Comparison of ENCODE assay signal across 9 mouse cellular contexts in genomic region chr5:73012884-73013610, GRCm38 (mm10). TPM values are rescaled to one million over a fixed set of nuclear protein-coding genes. Genes with fewer than 3 reads are reported as not detected.
DNase-seq lines count a peak whose midpoint lies in the region; ATAC-seq and TF ChIP-seq lines count a peak whose summit lies in the region.
"Not testable (repeated sequence)": the region's sequence is repeated elsewhere in the genome, so short reads cannot be mapped to it uniquely, and the experiment has no call there.
"Had no signal": no experiment of that assay in that cellular context is flagged by ENCODE, and none has a peak within 500 bp of the region (broad histone marks: within the 10 kb centered on the region; RNA-seq: fewer than 3 reads in every experiment).

No protein-coding gene starts in this region.

- not testable (repeated sequence) for TF ChIP-seq CTCF in ES-Bruce4 (IDR thresholded peaks at IDR 0.05; ENCODE audit: low read depth, low read length)

- 0 out of 2 replicates have a peak overlapping the region, but pooled peaks have one; percentile 17 for H3K9ac ChIP-seq in ES-Bruce4 (ENCODE audit: low read depth, poor library complexity, severe bottlenecking)
- not testable (repeated sequence) for H3K9ac ChIP-seq in embryonic facial prominence, embryonic 15.5 days; hindbrain, embryonic 11.5 days (ENCODE audit: low read depth, low read length); kidney, embryonic 14.5 days (ENCODE audit: low read depth, low read length); liver, embryonic 12.5 days; midbrain, embryonic 11.5 days (ENCODE audit: low read length); neural tube, embryonic 15.5 days (replicated peaks)

- 21% methylated on average over 27 of the region's 27 CpGs for WGBS in embryonic facial prominence, embryonic 15.5 days
- WGBS in hindbrain, embryonic 11.5 days, result 20% methylated on average over 24 of the region's 27 CpGs
- WGBS in kidney, embryonic 14.5 days, result 24% methylated on average over 22 of the region's 27 CpGs
- WGBS in liver, embryonic 12.5 days (ENCODE audit: insufficient replicate concordance), result 22% methylated on average over 23 of the region's 27 CpGs
- 31% methylated on average over 18 of the region's 27 CpGs for WGBS in midbrain, embryonic 11.5 days
- 23% methylated on average over 22 of the region's 27 CpGs for WGBS in neural tube, embryonic 15.5 days

- peak; percentile 80 for DNase-seq in heart, adult 11 months
- peak; percentile 40 for DNase-seq in hindbrain, embryonic 11.5 days (ENCODE audit: low spot score)
- DNase-seq in midbrain, embryonic 11.5 days (ENCODE audit: low spot score, missing footprints), result peak; percentile 88

- peak overlapping the region; percentile 30; the same call in 1 of the 2 replicates for H3K4me3 ChIP-seq in ES-Bruce4 (ENCODE audit: low read depth, low read length)
- peak overlapping the region; percentile 42 for H3K4me3 ChIP-seq in embryonic facial prominence, embryonic 15.5 days (replicated peaks)
- peak overlapping the region; percentile 34; the same call in 1 of the 2 replicates for H3K4me3 ChIP-seq in hindbrain, embryonic 11.5 days (ENCODE audit: low read depth, low read length)
- peak overlapping the region; percentile 23 for H3K4me3 ChIP-seq in kidney, embryonic 14.5 days (ENCODE audit: low read length)
- not testable (repeated sequence) for H3K4me3 ChIP-seq in liver, embryonic 12.5 days; midbrain, embryonic 11.5 days (ENCODE audit: low read depth, low read length)
- peak overlapping the region; percentile 32 for H3K4me3 ChIP-seq in neural tube, embryonic 15.5 days (replicated peaks)

- H3K36me3 ChIP-seq in ES-Bruce4 (ENCODE audit: control insufficient read depth, insufficient read depth, low read length, poor library complexity, severe bottlenecking); embryonic facial prominence, embryonic 15.5 days; hindbrain, embryonic 11.5 days (ENCODE audit: control insufficient read depth, insufficient read depth, low read length); kidney, embryonic 14.5 days (ENCODE audit: control insufficient read depth, insufficient read depth, low read length); liver, embryonic 12.5 days; midbrain, embryonic 11.5 days (ENCODE audit: control insufficient read depth, insufficient read depth, low read length); neural tube, embryonic 15.5 days: not testable (repeated sequence)

- not testable (repeated sequence) for ATAC-seq in embryonic facial prominence, embryonic 15.5 days (ENCODE audit: insufficient number of reproducible peaks, low FRiP score, low TSS enrichment, low read depth)
- ATAC-seq in hindbrain, embryonic 11.5 days (ENCODE audit: low FRiP score), result peak; percentile 75
- ATAC-seq in kidney, embryonic 14.5 days (ENCODE audit: low FRiP score, low TSS enrichment), result peak; percentile 54
- 0 out of 2 replicates have a peak, but pooled peaks have one; percentile 21 for ATAC-seq in liver, embryonic 12.5 days
- ATAC-seq in midbrain, embryonic 11.5 days (ENCODE audit: low FRiP score), result peak; percentile 73
- peak; percentile 30 for ATAC-seq in neural tube, embryonic 15.5 days (ENCODE audit: low FRiP score)

- TF ChIP-seq POLR2A in ES-Bruce4 (IDR thresholded peaks at IDR 0.05; ENCODE audit: insufficient read depth, low read length), result not testable (repeated sequence)

- H3K4me1 ChIP-seq in ES-Bruce4 (ENCODE audit: control insufficient read depth, insufficient read depth, low read length); embryonic facial prominence, embryonic 15.5 days; hindbrain, embryonic 11.5 days (replicated peaks; ENCODE audit: control insufficient read depth, insufficient read depth, low read length); kidney, embryonic 14.5 days (ENCODE audit: control insufficient read depth, insufficient read depth, low read length); liver, embryonic 12.5 days; midbrain, embryonic 11.5 days (ENCODE audit: control insufficient read depth, insufficient read depth, low read length); neural tube, embryonic 15.5 days: not testable (repeated sequence)

- not testable (repeated sequence) for H3K9me3 ChIP-seq in ES-Bruce4 (replicated peaks; ENCODE audit: control insufficient read depth, insufficient read depth, low read length, poor library complexity, severe bottlenecking); embryonic facial prominence, embryonic 15.5 days (replicated peaks); hindbrain, embryonic 11.5 days (ENCODE audit: control insufficient read depth, low read length); kidney, embryonic 14.5 days (ENCODE audit: control insufficient read depth, low read length); liver, embryonic 12.5 days (replicated peaks); midbrain, embryonic 11.5 days (ENCODE audit: control insufficient read depth, low read length); neural tube, embryonic 15.5 days (replicated peaks)

- not testable (repeated sequence) for TF ChIP-seq EP300 in ES-Bruce4 (IDR thresholded peaks at IDR 0.05; ENCODE audit: insufficient read depth, low read depth, low read length)

- H3K27me3 ChIP-seq in ES-Bruce4 (ENCODE audit: control insufficient read depth, insufficient read depth, low read length, poor library complexity, severe bottlenecking); hindbrain, embryonic 11.5 days (ENCODE audit: control insufficient read depth, insufficient read depth, low read length); midbrain, embryonic 11.5 days (ENCODE audit: control insufficient read depth, insufficient read depth, low read length); neural tube, embryonic 15.5 days (replicated peaks): not testable (repeated sequence)
- peaks cover 29% of the 10 kb centered on the region for H3K27me3 ChIP-seq in embryonic facial prominence, embryonic 15.5 days
- peaks cover 14% of the 10 kb centered on the region for H3K27me3 ChIP-seq in kidney, embryonic 14.5 days (ENCODE audit: control insufficient read depth, insufficient read depth, low read length)
- peaks cover 69% of the 10 kb centered on the region for H3K27me3 ChIP-seq in liver, embryonic 12.5 days (replicated peaks)

- H3K27ac ChIP-seq in ES-Bruce4 (ENCODE audit: insufficient read depth, low read length); embryonic facial prominence, embryonic 15.5 days (replicated peaks); hindbrain, embryonic 11.5 days (ENCODE audit: low read depth, low read length); kidney, embryonic 14.5 days (ENCODE audit: low read depth, low read length); liver, embryonic 12.5 days; midbrain, embryonic 11.5 days (ENCODE audit: low read depth, low read length); neural tube, embryonic 15.5 days (replicated peaks): not testable (repeated sequence)

- H3K4me2 ChIP-seq in embryonic facial prominence, embryonic 15.5 days (replicated peaks), result peak overlapping the region; percentile 81
- peak overlapping the region; percentile 66 for H3K4me2 ChIP-seq in hindbrain, embryonic 11.5 days (replicated peaks; ENCODE audit: low read depth, low read length)
- H3K4me2 ChIP-seq in kidney, embryonic 14.5 days (replicated peaks; ENCODE audit: low read depth, low read length), result peak overlapping the region; percentile 45
- peak overlapping the region; percentile 62 for H3K4me2 ChIP-seq in liver, embryonic 12.5 days
- H3K4me2 ChIP-seq in midbrain, embryonic 11.5 days, result peak overlapping the region; percentile 53
- H3K4me2 ChIP-seq in neural tube, embryonic 15.5 days, result peak overlapping the region; percentile 54

RNA-seq across cellular contexts. Expression of gene Slc10a4, which starts 6.4 kb away (rescaled TPM):
- polyA plus RNA-seq in ES-Bruce4 (2011; ENCODE audit: insufficient read depth, insufficient read length, low read depth, missing spikeins), result not detected in 2 replicates
- 0.31 and 0.66 TPM in 2 replicates for polyA plus RNA-seq in embryonic facial prominence, embryonic 15.5 days (2015; fragmentation: Nextera tagmentation; extraction: Ambion mirVana)
- polyA plus RNA-seq in hindbrain, embryonic 11.5 days (2014; fragmentation: Nextera tagmentation; extraction: Ambion mirVana), result 16.0 and 18.1 TPM in 2 replicates
- polyA plus RNA-seq in kidney, embryonic 14.5 days (2014; fragmentation: Nextera tagmentation; extraction: Ambion mirVana), result 0.16 and 0.79 TPM in 2 replicates
- polyA plus RNA-seq in liver, embryonic 12.5 days (2016; fragmentation: Nextera tagmentation; extraction: Ambion mirVana), result 0.13 and 0.18 TPM in 2 replicates
- 8.3 and 9.0 TPM in 2 replicates for polyA plus RNA-seq in midbrain, embryonic 11.5 days (2014; fragmentation: Nextera tagmentation; extraction: Ambion mirVana)
- 34.4 and 42.5 TPM in 2 replicates for polyA plus RNA-seq in neural tube, embryonic 15.5 days (2015; fragmentation: Nextera tagmentation; extraction: Ambion mirVana)

RNA-seq across cellular contexts. Expression of gene Gm10135, which starts 38.5 kb away (rescaled TPM):
- not detected in 2 replicates for polyA plus RNA-seq in ES-Bruce4 (2011; ENCODE audit: insufficient read depth, insufficient read length, low read depth, missing spikeins)
- polyA plus RNA-seq in embryonic facial prominence, embryonic 15.5 days (2015; fragmentation: Nextera tagmentation; extraction: Ambion mirVana), result not detected in 2 replicates
- not detected in 2 replicates for polyA plus RNA-seq in hindbrain, embryonic 11.5 days (2014; fragmentation: Nextera tagmentation; extraction: Ambion mirVana)
- not detected in 2 replicates for polyA plus RNA-seq in kidney, embryonic 14.5 days (2014; fragmentation: Nextera tagmentation; extraction: Ambion mirVana)
- not detected in 2 replicates for polyA plus RNA-seq in liver, embryonic 12.5 days (2016; fragmentation: Nextera tagmentation; extraction: Ambion mirVana)
- polyA plus RNA-seq in midbrain, embryonic 11.5 days (2014; fragmentation: Nextera tagmentation; extraction: Ambion mirVana), result not detected in 2 replicates
- polyA plus RNA-seq in neural tube, embryonic 15.5 days (2015; fragmentation: Nextera tagmentation; extraction: Ambion mirVana), result not detected in 2 replicates
- polyA plus RNA-seq: liver, embryonic 16.5 days had no signal
